Mouse (Mus musculus) cerebellum, adult (tissue): Measurements from ENCODE around the gene Arhgap19.

Experiments used
- ATAC-seq: cut with Nextera tagmentation; 2 replicates; pipeline ENCODE4 v1.9.2; 2017; ENCODE audit warnings: mild to moderate bottlenecking, moderate library complexity, mixed read lengths; ENCODE audit not compliant: insufficient number of reproducible peaks, low FRiP score, low TSS enrichment

Arhgap19 gene

GRCm38 (mm10) chr19:41803322-41803721 is 1.5 kb upstream of the Arhgap19 start:
- no peak for ATAC-seq

DNA sequence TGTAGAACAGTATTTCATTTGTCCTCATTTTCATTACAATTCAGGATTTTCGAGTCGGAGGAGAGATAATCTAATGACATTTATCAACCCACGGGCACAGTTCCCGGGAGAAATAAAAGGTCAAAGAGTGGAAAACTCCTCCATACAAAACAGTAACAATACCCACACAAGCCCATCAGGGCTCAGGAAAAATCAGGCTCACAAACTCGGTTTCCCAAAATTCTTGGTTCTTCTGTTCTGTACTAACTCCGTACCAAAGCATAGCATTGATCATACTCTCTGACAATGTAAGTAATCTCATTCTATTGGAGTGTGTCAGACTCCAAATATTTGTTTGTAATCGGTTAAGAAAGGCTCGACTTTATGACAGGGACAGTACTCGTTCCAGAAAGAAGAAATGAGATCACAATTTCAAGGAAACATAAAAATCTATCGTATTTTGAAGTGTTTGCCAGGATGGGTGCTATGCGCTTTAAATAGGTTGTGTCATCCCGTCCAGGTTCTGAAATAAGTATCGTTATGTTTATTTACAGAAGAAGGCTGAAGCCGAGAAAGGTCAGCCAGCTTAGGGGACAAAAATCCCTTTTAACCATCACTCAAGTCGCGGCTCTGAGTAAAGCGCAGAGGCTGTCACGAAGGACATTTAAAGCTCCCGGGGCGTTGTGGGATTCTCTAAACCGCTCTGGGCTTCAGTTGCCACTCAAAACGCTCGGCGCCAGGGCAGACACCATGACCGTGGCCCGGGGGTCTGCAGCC is 683 bp downstream of the Arhgap19 start:
- no peak for ATAC-seq

DNA sequence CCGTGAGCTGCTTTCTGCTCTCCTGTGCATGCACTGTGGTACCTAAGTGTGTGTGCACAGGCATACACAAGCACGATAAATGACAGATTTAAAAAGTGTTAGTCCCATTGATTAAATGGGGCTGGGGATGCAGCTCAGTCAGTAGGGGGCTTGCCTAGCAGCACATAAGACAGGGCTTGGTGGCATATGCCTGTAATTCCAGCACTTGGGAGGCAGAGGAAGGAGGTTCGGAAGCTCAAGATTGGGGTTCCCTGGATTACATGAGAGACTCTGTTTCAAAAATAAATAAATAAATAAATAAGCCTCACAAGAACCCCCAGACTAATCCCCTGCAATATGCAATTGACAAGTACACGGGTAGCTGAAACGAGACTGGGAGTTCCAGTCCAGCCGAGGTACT is 1.4 kb downstream of the Arhgap19 start:
- no peak for ATAC-seq

DNA sequence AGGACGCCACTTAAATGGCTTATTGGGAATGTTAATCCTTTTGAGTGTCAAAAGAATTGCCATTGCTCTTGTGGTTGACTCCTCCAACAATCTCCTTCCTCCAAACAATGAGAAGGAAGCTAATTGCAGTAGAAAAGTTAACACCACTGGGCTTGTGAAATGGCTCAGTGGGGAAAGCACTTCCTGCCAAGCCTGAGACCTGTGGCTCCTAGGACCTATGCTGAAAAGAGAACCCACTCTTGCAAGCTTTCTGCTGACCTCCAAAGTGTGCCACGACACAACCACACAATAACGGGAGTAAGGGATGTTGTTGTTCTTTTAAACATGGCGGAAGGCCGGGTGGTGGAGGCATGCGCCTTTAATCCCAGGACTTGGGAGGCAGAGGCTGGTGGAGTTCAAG is 4.3 kb downstream of the Arhgap19 start:
- ATAC-seq = no peak

- ATAC-seq = no peak
Observed at GRCm38 (mm10) chr19:41796789-41797327, 5.0 kb downstream of the Arhgap19 start.

DNA sequence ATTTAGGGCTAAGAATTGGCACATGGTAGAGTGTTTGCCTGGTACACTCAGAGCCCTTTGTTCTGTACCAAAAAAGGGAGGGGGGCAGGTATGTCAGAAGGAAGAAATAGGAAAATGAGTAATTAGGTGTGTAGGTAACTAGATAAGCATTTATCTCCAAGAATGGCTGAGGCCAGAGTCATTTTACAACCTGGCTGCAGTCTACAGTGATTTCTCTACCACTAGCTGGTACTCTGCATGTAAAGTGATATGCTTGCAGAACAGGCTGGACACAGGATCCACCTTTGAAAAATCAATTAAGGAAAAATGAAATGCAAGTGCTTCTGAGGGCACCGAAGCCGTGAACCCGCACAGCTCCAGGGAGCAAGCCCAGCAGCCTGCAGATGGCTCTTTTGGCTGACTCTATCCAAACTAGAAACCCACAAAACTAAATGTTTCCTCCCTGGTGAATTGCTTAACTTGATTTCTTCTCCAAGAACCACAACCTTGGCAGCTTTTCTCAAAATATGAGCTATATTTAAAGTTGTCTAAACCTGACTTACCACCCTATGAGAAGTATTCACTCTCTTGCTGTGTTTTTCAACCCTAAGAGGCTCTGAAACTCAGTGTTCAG is 5.6 kb downstream of the Arhgap19 start:
- ATAC-seq = no peak

- ATAC-seq = no peak
Observed at GRCm38 (mm10) chr19:41794901-41795300, 6.9 kb downstream of the Arhgap19 start.

DNA sequence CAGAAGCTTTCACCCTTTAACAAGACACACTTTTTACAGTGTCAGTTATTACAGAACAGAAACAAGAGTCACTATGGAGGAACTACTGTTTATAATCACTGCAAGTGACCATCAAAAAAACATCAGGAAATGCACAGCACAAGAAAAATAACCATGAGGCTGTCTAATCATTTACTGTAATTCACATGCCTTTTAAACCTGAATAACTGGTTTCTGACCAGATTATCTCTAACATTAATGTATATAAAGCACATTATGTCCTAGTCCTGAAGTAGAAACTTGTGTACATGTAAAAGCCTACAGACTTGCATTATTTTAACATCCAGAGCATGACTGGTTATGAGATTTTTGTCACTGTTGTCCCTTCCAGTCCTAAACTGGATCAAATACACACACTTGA is 7.8 kb downstream of the Arhgap19 start:
- no peak for ATAC-seq

GRCm38 (mm10) chr19:41792934-41793486 is 8.8 kb downstream of the Arhgap19 start:
- no peak for ATAC-seq

GRCm38 (mm10) chr19:41791384-41791783 is 10.5 kb downstream of the Arhgap19 start:
- ATAC-seq = no peak

GRCm38 (mm10) chr19:41789110-41789961 is 12.5 kb downstream of the Arhgap19 start:
- ATAC-seq = no peak

- no peak for ATAC-seq
Observed at GRCm38 (mm10) chr19:41786896-41787295, 15.0 kb downstream of the Arhgap19 start.

GRCm38 (mm10) chr19:41777514-41777913 is 24.3 kb downstream of the Arhgap19 start:
- ATAC-seq = no peak

GRCm38 (mm10) chr19:41768711-41769110 is 33.1 kb downstream of the Arhgap19 start:
- no peak for ATAC-seq

GRCm38 (mm10) chr19:41766628-41767027 is 35.2 kb downstream of the Arhgap19 start:
- ATAC-seq = no peak

- ATAC-seq = peak; percentile 65
Observed at GRCm38 (mm10) chr19:41763870-41764660, 37.8 kb downstream of the Arhgap19 start.

GRCm38 (mm10) chr19:41761529-41761928 is 40.3 kb downstream of the Arhgap19 start:
- no peak for ATAC-seq

GRCm38 (mm10) chr19:41759765-41760164 is 42.1 kb downstream of the Arhgap19 start:
- ATAC-seq = no peak

DNA sequence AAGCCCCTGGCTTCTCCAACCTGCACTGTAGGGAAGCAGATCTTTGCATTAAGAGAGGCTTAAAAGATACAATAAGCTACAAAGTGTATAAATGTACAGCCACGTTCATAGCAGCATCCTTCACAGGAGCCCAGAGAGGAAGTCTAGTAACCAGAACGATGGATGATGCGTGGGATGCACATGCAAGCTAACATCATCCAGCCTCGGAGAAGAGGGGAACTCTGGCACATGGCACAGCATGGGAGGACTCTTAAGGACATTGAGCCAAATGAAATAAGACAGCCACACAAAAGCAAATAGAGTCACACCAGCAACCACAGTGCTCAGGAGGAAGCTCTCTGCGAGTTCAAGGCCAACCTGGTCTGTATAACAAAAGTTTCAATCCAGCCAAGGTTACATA is 42.6 kb downstream of the Arhgap19 start:
- no peak for ATAC-seq

DNA sequence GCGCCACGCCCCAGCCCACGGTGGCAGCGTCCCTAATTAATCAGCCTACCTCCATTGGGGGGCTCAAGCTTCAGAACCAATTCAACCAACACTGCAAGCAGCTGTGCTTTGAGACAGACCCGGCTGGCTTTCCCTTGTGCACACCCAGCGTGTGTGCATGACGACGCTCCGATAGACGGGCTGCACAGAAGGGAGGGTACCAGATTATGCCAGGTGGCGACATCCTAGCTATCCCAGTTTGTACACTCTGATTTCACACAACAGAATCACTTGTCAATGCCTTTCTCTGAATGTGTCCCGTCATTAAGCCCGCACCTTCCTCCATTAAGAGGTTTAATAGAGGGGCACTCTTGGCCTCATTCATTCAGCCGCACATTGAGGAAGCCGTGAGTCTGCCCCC is 47.1 kb downstream of the Arhgap19 start:
- ATAC-seq = no peak
